Mouse (Mus musculus) right cerebral cortex, postnatal 14 days (tissue): ENCODE data around the gene Il11ra2.
"Not testable (repeated sequence)": the region's sequence is repeated elsewhere in the genome, so short reads cannot be mapped to it uniquely, and the experiment has no call there.

Experiments
- DNase-seq: peaks from one replicate; pipeline ENCODE4 v3.0.0; 2022

Il11ra2 gene

GRCm38 (mm10) chr4:42661793-42662192 lies at the start of gene Il11ra2:
Gene Il11ra2 (minus strand): TSS chr4:42661893.
- not testable (repeated sequence) for DNase-seq

DNA sequence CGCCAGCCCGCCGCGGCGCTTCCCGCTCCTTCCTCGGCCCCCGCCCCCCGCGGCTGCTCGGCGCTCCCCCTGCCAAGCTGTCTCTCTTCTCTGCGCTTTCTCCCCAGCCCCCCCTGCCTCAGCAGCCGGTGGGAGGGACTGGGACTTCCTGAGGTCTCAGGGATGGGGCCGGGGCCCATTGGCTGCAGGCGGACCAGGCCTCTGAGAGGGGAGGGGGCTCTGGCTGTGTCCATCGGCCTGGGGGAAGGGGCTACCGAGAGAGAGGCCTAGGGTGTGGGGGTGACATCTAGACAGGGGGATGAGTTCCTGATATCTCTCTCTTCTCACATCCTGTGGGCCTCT lies 20.5 kb upstream of the Il11ra2 start:
- not testable (repeated sequence) for DNase-seq

DNA sequence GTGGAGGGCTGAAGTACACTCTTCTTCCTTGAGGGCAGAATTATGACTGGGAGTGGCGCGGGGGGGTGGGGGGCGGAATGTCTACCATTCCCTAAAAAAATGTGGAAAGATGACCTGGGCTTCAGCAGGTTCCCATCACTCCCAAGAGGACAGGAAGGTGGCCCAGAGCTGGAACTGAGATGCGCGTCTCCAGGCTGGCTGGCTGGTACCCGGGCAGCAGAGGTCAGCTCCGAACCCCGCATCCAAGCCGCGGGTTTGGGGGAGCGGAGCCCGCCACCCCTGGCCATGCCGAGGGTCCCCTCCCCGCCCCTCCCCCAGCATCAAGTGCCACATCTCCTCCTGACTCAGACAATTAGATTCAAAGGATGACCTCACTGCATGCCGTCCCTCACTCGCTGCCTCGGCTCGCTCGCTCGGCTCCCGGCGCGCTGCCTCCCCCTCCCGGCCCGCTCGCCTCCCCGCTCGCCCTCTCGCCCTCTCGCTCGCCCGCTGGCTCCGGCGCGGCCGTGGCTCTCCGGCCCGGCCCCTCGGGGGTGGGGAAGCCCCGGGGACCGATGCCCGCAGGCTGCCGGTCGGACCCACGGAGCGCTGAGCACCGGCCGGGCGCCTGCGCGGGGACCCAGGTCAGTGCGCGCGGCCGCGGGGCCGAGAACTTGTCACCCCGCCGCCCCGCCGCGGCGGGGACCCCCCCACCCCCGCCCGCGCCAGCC lies 19.9 kb upstream of the Il11ra2 start:
- DNase-seq = not testable (repeated sequence)

DNA sequence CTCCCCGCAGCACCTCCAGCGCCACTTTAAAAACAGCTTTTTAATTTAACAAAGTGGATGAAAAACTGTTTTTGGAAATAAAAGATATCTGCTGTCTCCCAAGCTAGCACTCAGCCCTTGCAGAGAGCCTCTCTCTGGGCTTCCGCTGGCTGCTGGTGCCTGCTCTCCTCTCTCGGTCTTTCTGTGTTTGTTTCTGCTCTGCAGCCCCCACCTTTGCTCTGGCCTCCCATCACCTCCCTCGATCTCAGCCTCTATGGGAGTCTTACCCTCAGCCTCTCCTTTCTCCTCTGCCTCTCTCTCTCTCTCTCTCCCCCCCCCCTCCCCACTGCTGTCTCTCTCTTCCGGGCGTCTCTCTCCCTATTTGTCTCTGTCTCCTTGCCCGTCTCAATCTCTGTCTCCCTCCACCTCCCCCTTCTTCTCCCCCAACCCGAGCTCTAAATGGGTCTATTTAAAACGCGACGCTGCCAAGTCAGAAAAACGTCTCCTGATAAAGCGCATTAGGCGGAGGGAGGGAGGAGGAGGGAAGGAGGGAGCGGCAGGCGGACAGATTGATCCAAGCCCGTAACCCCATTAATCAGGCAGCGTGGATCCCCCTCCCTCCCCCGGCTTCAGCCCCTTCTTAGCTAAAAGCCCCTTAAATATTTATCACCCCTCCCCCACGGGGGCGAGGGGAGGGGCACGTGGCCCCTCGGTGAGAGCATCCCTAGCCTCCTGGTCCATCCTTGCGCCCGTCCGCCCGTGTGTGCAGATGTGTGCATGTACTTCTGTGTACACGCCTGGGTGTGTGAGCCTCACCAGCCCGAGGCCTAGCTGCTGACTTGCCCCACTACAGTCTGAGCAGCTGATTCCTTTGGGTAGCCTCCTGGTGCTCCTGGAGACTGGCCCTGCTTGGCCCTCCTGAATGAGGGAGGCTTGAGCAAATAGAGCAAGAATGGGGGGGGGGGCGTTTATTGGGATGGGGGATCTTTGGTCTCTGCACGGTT lies 19.0 kb upstream of the Il11ra2 start:
- not testable (repeated sequence) for DNase-seq

- DNase-seq = not testable (repeated sequence)
Measured at GRCm38 (mm10) chr4:42679365-42679764, 17.7 kb upstream of the Il11ra2 start.

- not testable (repeated sequence) for DNase-seq
Measured at GRCm38 (mm10) chr4:42675415-42675814, 13.7 kb upstream of the Il11ra2 start.

DNA sequence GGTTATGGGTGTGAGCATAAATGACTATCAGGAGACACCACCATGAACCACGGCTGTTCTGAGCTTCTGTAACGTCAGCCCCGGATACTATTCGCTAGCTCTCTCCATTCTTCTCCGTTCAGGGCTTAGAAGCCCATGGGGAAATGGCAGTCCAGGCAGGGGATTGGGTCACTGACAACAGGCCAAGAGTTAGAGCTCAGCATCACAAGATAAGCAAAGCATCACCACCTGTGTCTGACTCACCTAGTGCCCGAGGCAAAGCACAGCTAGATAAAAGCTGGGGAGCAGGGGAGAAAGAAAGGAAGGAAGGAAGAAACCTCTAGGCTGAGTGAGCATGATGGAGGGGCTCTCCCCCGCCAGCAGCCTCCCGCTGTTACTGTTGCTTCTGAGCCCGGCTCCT lies 6.7 kb downstream of the Il11ra2 start, which contains the start of gene Ccl27b:
Ccl27b (plus strand) TSS at position 301 of the 400 bp plus-strand sequence.
- not testable (repeated sequence) for DNase-seq

GRCm38 (mm10) chr4:42629419-42629818 lies 32.3 kb downstream of the Il11ra2 start, which contains the start of gene Gm2564:
Gene Gm2564 (plus strand): TSS chr4:42629719.
- not testable (repeated sequence) for DNase-seq

DNA sequence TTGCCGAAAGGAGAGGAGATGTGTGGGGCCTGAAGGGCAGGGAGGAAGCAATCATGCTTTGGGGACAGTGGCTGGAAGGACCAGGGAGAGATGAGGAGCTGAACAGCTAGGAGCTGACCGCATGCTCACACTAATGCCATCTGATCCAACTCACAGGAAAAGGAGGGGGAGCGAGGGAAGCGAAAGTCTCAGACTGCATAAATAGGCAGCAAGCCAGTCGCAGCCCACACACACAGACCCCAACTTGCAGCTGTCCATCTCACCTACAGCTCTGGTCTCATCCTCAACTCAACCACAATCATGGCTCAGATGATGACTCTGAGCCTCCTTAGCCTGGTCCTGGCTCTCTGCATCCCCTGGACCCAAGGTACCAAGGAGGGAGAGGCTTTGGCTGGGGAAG lies 49.8 kb downstream of the Il11ra2 start, which contains the start of gene Gm10591:
Gm10591 (plus strand) TSS at position 301 of the 400 bp plus-strand sequence.
- not testable (repeated sequence) for DNase-seq
